Mouse (Mus musculus): ENCODE data around the gene Gm9780. TPM values are rescaled to one million over a fixed set of nuclear protein-coding genes. Genes with fewer than 3 reads are reported as not detected.

Gm9780 gene
- polyA plus RNA-seq, 2 experiments from 2014 or later, result not detected

Other genes starting within 250 kb of the Gm9780 start
- gene Anxa11, start 200.6 kb downstream of the Gm9780 start, polyA plus RNA-seq (2017; shearing (Covaris generic)), result 10 to 100 TPM; 60.6 to 78.5 TPM
- gene Plac9a, start 139.6 kb downstream of the Gm9780 start, polyA plus RNA-seq (2017; shearing (Covaris generic)), result not detected
- gene Tmem254a, start 115.0 kb downstream of the Gm9780 start, polyA plus RNA-seq (2017; shearing (Covaris generic)), result 1 to 10 TPM; 2.9 to 3.0 TPM
- not detected for gene Cphx1, start 104.4 kb downstream of the Gm9780 start, polyA plus RNA-seq (2017; shearing (Covaris generic))
- gene Duxbl1, start 64.1 kb downstream of the Gm9780 start, polyA plus RNA-seq (2017; shearing (Covaris generic)), result not detected
- gene Tmem254c, start 24.6 kb upstream of the Gm9780 start, polyA plus RNA-seq (2017; shearing (Covaris generic)), result 10 to 100 TPM; 59.9 to 60.0 TPM
- gene Cphx2, start 38.8 kb upstream of the Gm9780 start, polyA plus RNA-seq (2017; shearing (Covaris generic)), result not detected
- not detected for gene Cphx3, start 39.6 kb upstream of the Gm9780 start, polyA plus RNA-seq (2017; shearing (Covaris generic))
- not detected for gene Duxbl2, start 75.6 kb upstream of the Gm9780 start, polyA plus RNA-seq (2017; shearing (Covaris generic))
- gene Plac9b, start 139.8 kb upstream of the Gm9780 start, polyA plus RNA-seq (2017; shearing (Covaris generic)), result not detected
- gene Tmem254b, start 164.3 kb upstream of the Gm9780 start, polyA plus RNA-seq (2017; shearing (Covaris generic)), result 10 to 100 TPM in 1 of 2 experiments, 1 to 10 TPM in 1; 6.6 to 17.9 TPM
- not detected for gene Duxbl3, start 215.3 kb upstream of the Gm9780 start, polyA plus RNA-seq (2017; shearing (Covaris generic))

Data from activated CD4-positive, CD25-positive, alpha-beta regulatory T cell, adult 4 months (primary cell).